Mouse (Mus musculus): Measurements from ENCODE around the gene Hacd2. TPM values are rescaled to one million over a fixed set of nuclear protein-coding genes. Genes with fewer than 3 reads are reported as not detected.

The Hacd2 gene
- polyA plus RNA-seq, 1 experiment from 2014 or later, result 120 TPM

DNA sequence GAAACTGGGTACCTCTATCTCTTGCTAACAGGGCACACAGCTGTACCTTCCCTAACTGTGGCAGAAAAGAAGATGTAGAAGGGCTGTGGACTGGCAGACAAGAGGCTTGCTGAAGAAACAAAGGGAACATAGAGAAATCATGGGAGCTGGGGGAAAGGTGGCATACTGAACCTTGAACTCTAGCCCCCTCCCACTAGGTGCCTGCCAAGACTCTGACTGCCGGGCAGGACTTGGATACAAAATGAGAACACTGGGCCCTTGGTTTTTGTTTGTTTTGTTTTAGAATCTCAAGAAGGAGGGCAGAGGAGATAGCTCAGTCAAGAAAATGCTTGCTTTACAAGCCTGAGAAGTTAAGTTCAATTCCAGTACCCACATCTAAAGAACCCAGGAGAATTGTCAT is 14.9 kb upstream of the Hacd2 start:
- no peaks in the 10 kb centered on the region for H3K9me3 ChIP-seq (replicated peaks)
- H3K4me3 ChIP-seq (replicated peaks), result no peak overlapping the region
- H3K36me3 ChIP-seq, result no peaks in the 10 kb centered on the region
- H3K27ac ChIP-seq (replicated peaks), result no peak overlapping the region
- H3K4me2 ChIP-seq (replicated peaks), result no peak overlapping the region
- H3K9ac ChIP-seq, result no peak overlapping the region
- ATAC-seq (ENCODE audit: insufficient number of reproducible peaks, low FRiP score, low TSS enrichment, low read depth), result no peak
- no peaks in the 10 kb centered on the region for H3K27me3 ChIP-seq
- no peaks in the 10 kb centered on the region for H3K4me1 ChIP-seq
- 50% methylated on average over 1 of the region's 1 CpGs for WGBS

GRCm38 (mm10) chr16:35008447-35008846 is 13.8 kb upstream of the Hacd2 start:
- Histone ChIP-seq H3K4me2 (replicated peaks) (no peak overlapping the region), H3K9me3 (replicated peaks) (no peaks in the 10 kb centered on the region), H3K4me1 (no peaks in the 10 kb centered on the region), H3K4me3 (replicated peaks) (no peak overlapping the region), H3K27me3 (no peaks in the 10 kb centered on the region), H3K27ac (replicated peaks) (no peak overlapping the region), H3K9ac (no peak overlapping the region), H3K36me3 (no peaks in the 10 kb centered on the region)
- no peak for ATAC-seq (ENCODE audit: insufficient number of reproducible peaks, low FRiP score, low TSS enrichment, low read depth)

DNA sequence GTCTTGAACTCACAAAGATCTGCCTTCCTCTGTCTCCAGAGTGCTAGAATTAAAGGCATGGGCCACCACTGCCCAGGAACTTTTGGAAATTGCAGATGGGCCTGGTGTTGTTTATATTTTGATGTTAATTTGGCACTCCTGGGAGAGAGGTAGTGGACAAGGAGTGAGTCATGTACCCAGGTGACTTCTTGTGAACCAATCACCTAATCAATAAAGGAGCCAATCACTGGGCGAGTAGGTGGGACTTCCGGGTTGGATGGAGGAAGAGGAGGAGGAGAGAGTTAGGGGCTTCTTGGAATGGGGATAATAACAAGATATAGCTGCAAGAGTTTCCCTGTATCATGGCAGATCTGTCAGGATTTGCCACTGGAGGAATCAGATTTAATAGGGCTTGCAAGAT is 8.7 kb upstream of the Hacd2 start:
- Histone ChIP-seq H3K27ac (replicated peaks) (no peak overlapping the region), H3K4me2 (replicated peaks) (no peak overlapping the region), H3K4me3 (replicated peaks) (no peak overlapping the region), H3K36me3 (no peaks in the 10 kb centered on the region), H3K9me3 (replicated peaks) (no peaks in the 10 kb centered on the region), H3K9ac (no peak overlapping the region), H3K27me3 (peaks cover 3% of the 10 kb centered on the region; the same call in 1 of the 2 replicates), H3K4me1 (no peaks in the 10 kb centered on the region)
- ATAC-seq (ENCODE audit: insufficient number of reproducible peaks, low FRiP score, low TSS enrichment, low read depth), result no peak
- WGBS, result 84% methylated on average over 2 of the region's 2 CpGs

DNA sequence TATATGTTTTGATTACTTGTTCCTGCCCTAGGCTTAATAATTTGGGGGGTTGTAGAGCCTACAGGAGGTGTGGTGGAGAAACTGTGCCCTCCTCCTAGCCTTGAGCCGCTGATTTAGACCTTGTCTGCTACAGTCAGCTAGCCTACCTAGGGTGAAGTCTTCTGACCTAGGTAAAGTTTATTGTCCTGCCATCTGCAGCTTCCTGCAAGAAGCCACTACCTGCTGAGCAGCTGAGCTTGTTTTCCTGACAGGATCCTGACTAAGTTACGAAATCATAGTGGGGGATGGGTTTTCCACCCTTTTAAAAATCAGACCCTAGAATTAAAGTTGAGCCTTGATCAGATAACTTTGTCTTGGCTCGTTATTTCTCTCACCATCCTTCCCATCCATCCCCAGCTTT is 5.7 kb upstream of the Hacd2 start:
- no peaks in the 10 kb centered on the region for H3K4me1 ChIP-seq
- H3K27me3 ChIP-seq, result peaks cover 16% of the 10 kb centered on the region
- no peak overlapping the region for H3K27ac ChIP-seq (replicated peaks)
- no peaks in the 10 kb centered on the region for H3K9me3 ChIP-seq (replicated peaks)
- no peak for ATAC-seq (ENCODE audit: insufficient number of reproducible peaks, low FRiP score, low TSS enrichment, low read depth)
- H3K4me3 ChIP-seq (replicated peaks), result no peak overlapping the region
- no peak overlapping the region for H3K9ac ChIP-seq
- H3K36me3 ChIP-seq, result no peaks in the 10 kb centered on the region
- no peak overlapping the region for H3K4me2 ChIP-seq (replicated peaks)
- 63% methylated on average over 3 of the region's 3 CpGs for WGBS

DNA sequence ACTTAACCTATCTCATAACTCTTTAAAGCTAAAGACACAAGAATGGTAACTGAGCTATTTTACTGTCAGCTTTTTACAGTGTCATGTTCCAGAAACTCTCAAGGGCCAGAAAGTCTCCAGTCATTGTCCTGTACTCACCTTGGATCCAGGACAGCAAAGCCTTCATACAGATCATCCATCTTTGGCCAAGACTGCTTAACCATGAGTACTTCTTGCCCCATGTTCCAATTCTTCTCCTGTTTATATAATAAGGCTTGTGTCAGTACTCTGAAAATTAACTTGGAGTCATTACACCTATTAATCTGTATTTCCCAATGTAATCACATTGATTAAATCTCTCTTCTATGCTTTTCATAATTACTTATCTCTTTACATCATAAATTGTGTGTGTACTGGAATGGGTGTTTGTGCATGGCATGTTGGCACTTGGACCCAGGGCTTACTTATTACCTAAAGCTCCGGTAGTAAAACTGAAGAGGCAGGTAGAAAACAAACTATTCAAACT is 3.7 kb upstream of the Hacd2 start:
- peaks cover 16% of the 10 kb centered on the region for H3K27me3 ChIP-seq
- no peak overlapping the region for H3K4me2 ChIP-seq (replicated peaks)
- H3K36me3 ChIP-seq, result no peaks in the 10 kb centered on the region
- H3K9me3 ChIP-seq (replicated peaks), result no peaks in the 10 kb centered on the region
- no peak overlapping the region for H3K9ac ChIP-seq
- H3K27ac ChIP-seq (replicated peaks), result no peak overlapping the region
- 73% methylated on average over 1 of the region's 1 CpGs for WGBS
- H3K4me1 ChIP-seq, result no peaks in the 10 kb centered on the region; the same call in 1 of the 2 replicates
- ATAC-seq (ENCODE audit: insufficient number of reproducible peaks, low FRiP score, low TSS enrichment, low read depth), result no peak
- H3K4me3 ChIP-seq (replicated peaks), result no peak overlapping the region

DNA sequence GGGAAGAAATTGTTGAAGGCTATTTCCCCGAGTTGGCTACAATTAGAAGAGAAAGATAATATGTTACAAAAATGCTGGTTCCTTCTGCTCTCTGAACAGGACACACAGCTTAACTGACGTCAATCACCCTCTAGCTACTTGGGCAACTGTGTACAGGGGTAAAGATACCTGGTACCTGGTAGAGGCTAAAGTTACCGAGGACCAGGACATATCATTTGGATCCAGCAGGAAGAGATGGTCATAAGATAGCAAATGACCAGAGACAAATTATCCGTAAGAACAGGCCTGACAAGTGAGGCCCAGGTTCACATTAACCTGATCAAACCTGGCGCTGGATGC is 356 bp upstream of the Hacd2 start:
- Histone ChIP-seq H3K4me3 (replicated peaks) (peak overlapping the region; percentile 97), H3K4me2 (replicated peaks) (peak overlapping the region; percentile 65), H3K9ac (no peak overlapping the region), H3K27me3 (peaks cover 16% of the 10 kb centered on the region), H3K4me1 (no peaks in the 10 kb centered on the region; the same call in 1 of the 2 replicates), H3K27ac (replicated peaks) (no peak overlapping the region), H3K9me3 (replicated peaks) (no peaks in the 10 kb centered on the region), H3K36me3 (0 out of 2 replicates have a peak, but pooled peaks cover 3% of the 10 kb centered on the region)
- ATAC-seq (ENCODE audit: insufficient number of reproducible peaks, low FRiP score, low TSS enrichment, low read depth), result no peak
- WGBS, result 44% methylated on average over 5 of the region's 5 CpGs

DNA sequence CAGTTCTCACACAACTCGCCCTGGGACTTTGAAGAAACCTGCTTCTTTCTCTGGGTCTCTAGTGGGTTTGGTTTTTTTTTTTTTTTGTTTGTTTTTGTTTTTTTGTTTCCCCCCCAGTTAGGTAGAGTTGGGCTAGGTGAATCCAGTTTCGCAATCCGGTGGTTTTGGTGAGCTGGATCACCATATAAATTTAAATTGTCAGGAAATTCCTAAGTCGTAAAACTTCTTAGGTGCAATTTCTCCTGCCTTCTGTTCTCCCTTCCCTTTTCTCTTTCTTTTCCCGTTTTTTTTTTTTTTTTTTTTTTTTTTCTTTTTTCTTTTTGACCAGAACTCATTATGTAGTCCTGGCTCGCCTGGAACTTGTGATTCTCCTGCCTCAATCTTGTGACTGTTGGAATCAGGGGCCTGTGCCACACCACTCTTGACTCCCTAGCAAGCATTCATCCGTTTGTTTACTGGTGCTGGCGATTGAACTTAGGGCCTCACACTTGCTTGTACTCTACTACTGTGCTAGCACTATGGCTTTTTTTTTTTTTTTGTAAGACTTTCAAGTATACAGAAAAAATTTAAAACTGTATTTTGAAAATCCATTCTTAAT is 1.0 kb downstream of the Hacd2 start:
- Histone ChIP-seq H3K27me3 (peaks cover 16% of the 10 kb centered on the region), H3K27ac (replicated peaks) (peak overlapping the region; percentile 74; the same call in 1 of the 2 replicates), H3K4me2 (replicated peaks) (peak overlapping the region; percentile 65), H3K4me1 (no peaks in the 10 kb centered on the region; the same call in 1 of the 2 replicates), H3K9me3 (replicated peaks) (no peaks in the 10 kb centered on the region), H3K4me3 (replicated peaks) (peak overlapping the region; percentile 97), H3K36me3 (0 out of 2 replicates have a peak, but pooled peaks cover 3% of the 10 kb centered on the region), H3K9ac (peak overlapping the region; percentile 85)
- ATAC-seq (ENCODE audit: insufficient number of reproducible peaks, low FRiP score, low TSS enrichment, low read depth), result no peak
- 10% methylated on average over 8 of the region's 8 CpGs for WGBS

- Histone ChIP-seq H3K4me1 (no peaks in the 10 kb centered on the region; the same call in 1 of the 2 replicates), H3K9ac (no peak overlapping the region), H3K36me3 (0 out of 2 replicates have a peak, but pooled peaks cover 9% of the 10 kb centered on the region), H3K27ac (replicated peaks) (no peak overlapping the region), H3K27me3 (peaks cover 11% of the 10 kb centered on the region), H3K4me2 (replicated peaks) (no peak overlapping the region), H3K4me3 (replicated peaks) (no peak overlapping the region), H3K9me3 (replicated peaks) (no peaks in the 10 kb centered on the region)
- WGBS, result 83% methylated on average over 5 of the region's 5 CpGs
- ATAC-seq (ENCODE audit: insufficient number of reproducible peaks, low FRiP score, low TSS enrichment, low read depth), result no peak
Measured at GRCm38 (mm10) chr16:35024300-35024699, 2.1 kb downstream of the Hacd2 start.

- no peaks in the 10 kb centered on the region; the same call in 1 of the 2 replicates for H3K4me1 ChIP-seq
- 92% methylated on average over 4 of the region's 4 CpGs for WGBS
- peaks cover 3% of the 10 kb centered on the region for H3K27me3 ChIP-seq
- no peak overlapping the region for H3K9ac ChIP-seq
- no peak overlapping the region for H3K27ac ChIP-seq (replicated peaks)
- no peaks in the 10 kb centered on the region for H3K9me3 ChIP-seq (replicated peaks)
- H3K36me3 ChIP-seq, result 0 out of 2 replicates have a peak, but pooled peaks cover 10% of the 10 kb centered on the region
- no peak overlapping the region for H3K4me2 ChIP-seq (replicated peaks)
- no peak for ATAC-seq (ENCODE audit: insufficient number of reproducible peaks, low FRiP score, low TSS enrichment, low read depth)
- H3K4me3 ChIP-seq (replicated peaks), result no peak overlapping the region
Measured at GRCm38 (mm10) chr16:35025347-35025746, 3.1 kb downstream of the Hacd2 start.

DNA sequence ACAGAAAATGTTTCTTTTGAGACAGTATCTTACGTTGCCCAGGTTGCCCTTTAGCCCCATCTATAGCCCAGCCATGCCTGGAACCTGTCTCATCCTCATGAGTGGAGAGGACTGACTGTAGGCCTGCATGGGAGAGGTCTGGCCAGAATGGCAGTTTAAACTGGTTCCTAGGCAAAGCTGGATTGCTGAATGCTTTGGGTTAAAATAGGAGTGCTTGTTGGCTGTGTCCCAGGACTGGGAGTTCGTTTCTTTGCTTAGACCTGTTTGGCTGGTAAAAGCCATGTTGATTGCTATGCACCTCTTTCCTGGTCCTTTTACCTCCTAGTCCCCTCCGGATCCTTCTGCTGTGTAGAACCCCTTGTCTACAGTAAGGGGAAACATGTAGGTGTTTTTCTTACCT is 11.0 kb downstream of the Hacd2 start:
- ATAC-seq (ENCODE audit: insufficient number of reproducible peaks, low FRiP score, low TSS enrichment, low read depth), result no peak
- WGBS, result 60% methylated on average over 3 of the region's 3 CpGs
- H3K27ac ChIP-seq (replicated peaks), result peak overlapping the region; percentile 79

DNA sequence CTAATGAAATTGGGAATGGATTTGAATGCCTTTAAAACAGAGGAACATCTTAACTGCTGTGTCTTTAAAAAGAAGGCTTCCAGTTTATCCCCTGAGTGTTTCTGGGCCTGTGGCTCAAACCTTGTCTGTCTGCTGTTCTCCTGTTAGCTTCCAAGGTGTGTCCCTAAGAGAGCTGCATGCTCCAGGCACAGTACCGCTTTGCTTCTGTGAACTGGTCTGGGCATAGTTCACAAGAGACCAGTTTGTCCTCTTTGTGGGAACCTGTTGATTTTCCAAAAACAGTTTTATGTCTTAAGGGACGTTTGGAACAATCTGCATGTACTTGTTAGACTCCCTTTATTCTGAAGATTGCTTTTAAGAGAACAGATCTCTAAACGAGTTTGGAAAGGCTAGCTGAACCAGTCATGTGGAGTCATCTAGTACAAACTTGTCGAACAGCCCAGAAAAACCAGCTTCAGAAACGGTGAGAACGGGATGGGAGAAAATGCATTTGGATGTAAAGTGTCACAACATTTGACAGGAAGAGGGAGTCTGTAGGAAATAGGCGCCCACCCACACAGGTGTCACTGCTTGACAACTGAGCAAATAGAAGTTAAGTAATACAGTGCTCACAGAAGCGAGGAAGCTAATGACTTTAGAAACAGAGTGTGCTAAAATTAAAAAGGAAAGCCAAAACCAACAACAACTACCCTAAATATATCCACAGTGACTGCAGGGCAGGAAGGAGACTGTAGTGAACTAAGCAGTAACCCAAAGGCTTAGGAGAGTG is 11.8 kb downstream of the Hacd2 start:
- H3K27me3 ChIP-seq, result no peaks in the 10 kb centered on the region
- H3K9me3 ChIP-seq (replicated peaks), result no peaks in the 10 kb centered on the region
- H3K9ac ChIP-seq, result no peak overlapping the region
- no peak overlapping the region for H3K4me3 ChIP-seq (replicated peaks)
- ATAC-seq (ENCODE audit: insufficient number of reproducible peaks, low FRiP score, low TSS enrichment, low read depth), result 0 out of 2 replicates have a peak, but pooled peaks have one; percentile 60
- H3K4me2 ChIP-seq (replicated peaks), result 0 out of 2 replicates have a peak overlapping the region, but pooled peaks have one; percentile 10
- H3K27ac ChIP-seq (replicated peaks), result peak overlapping the region; percentile 79
- H3K36me3 ChIP-seq, result peaks cover 9% of the 10 kb centered on the region; the same call in 1 of the 2 replicates
- no peaks in the 10 kb centered on the region for H3K4me1 ChIP-seq
- WGBS, result 61% methylated on average over 8 of the region's 8 CpGs

More for the DNA sequence above, 11.0 kb downstream of the Hacd2 start:
- Histone ChIP-seq H3K36me3 (peaks cover 12% of the 10 kb centered on the region; the same call in 1 of the 2 replicates), H3K4me1 (no peaks in the 10 kb centered on the region), H3K9me3 (replicated peaks) (no peaks in the 10 kb centered on the region), H3K9ac (no peak overlapping the region), H3K4me2 (replicated peaks) (0 out of 2 replicates have a peak overlapping the region, but pooled peaks have one; percentile 10), H3K4me3 (replicated peaks) (no peak overlapping the region), H3K27me3 (no peaks in the 10 kb centered on the region)

Data from embryonic facial prominence, embryonic 15.5 days (tissue).